Mouse (Mus musculus): Measurements from ENCODE around the gene Reps2. TPM values are rescaled to one million over a fixed set of nuclear protein-coding genes. Genes with fewer than 3 reads are reported as not detected.

The Reps2 gene
- polyA plus RNA-seq, 1 experiment from 2014 or later, result 1.9 TPM

- H3K4me3 ChIP-seq (replicated peaks), result no peak overlapping the region
- peaks cover 6% of the 10 kb centered on the region; the same call in 1 of the 2 replicates for H3K27me3 ChIP-seq (replicated peaks)
- H3K9ac ChIP-seq (replicated peaks), result no peak overlapping the region
- no peak for ATAC-seq (ENCODE audit: low FRiP score)
- H3K9me3 ChIP-seq (replicated peaks), result no peaks in the 10 kb centered on the region
- WGBS, result 42% methylated on average over 2 of the region's 2 CpGs
- no peaks in the 10 kb centered on the region for H3K36me3 ChIP-seq
- H3K27ac ChIP-seq (replicated peaks), result no peak overlapping the region
- no peaks in the 10 kb centered on the region for H3K4me1 ChIP-seq
- no peak overlapping the region for H3K4me2 ChIP-seq
These were observed 116.2 kb downstream of the Reps2 start for GRCm38 (mm10) chrX:162527240-162527639.

- Histone ChIP-seq H3K4me1 (no peaks in the 10 kb centered on the region), H3K27me3 (replicated peaks) (peaks cover 13% of the 10 kb centered on the region; the same call in 1 of the 2 replicates), H3K9ac (replicated peaks) (no peak overlapping the region), H3K27ac (replicated peaks) (no peak overlapping the region), H3K4me2 (no peak overlapping the region), H3K36me3 (no peaks in the 10 kb centered on the region), H3K4me3 (replicated peaks) (no peak overlapping the region), H3K9me3 (replicated peaks) (no peaks in the 10 kb centered on the region)
- 49% methylated on average over 9 of the region's 9 CpGs for WGBS
- no peak for ATAC-seq (ENCODE audit: low FRiP score)
These were observed 121.5 kb downstream of the Reps2 start for GRCm38 (mm10) chrX:162521831-162522514.

- no peaks in the 10 kb centered on the region for H3K4me1 ChIP-seq
- H3K27ac ChIP-seq (replicated peaks), result no peak overlapping the region
- 21% methylated on average over 4 of the region's 4 CpGs for WGBS
- no peaks in the 10 kb centered on the region for H3K36me3 ChIP-seq
- no peak overlapping the region for H3K4me2 ChIP-seq
- H3K27me3 ChIP-seq (replicated peaks), result peaks cover 16% of the 10 kb centered on the region; the same call in 1 of the 2 replicates
- no peaks in the 10 kb centered on the region for H3K9me3 ChIP-seq (replicated peaks)
- no peak overlapping the region for H3K9ac ChIP-seq (replicated peaks)
- H3K4me3 ChIP-seq (replicated peaks), result no peak overlapping the region
- ATAC-seq (ENCODE audit: low FRiP score), result no peak
These were observed 122.3 kb downstream of the Reps2 start for GRCm38 (mm10) chrX:162521197-162521596.

GRCm38 (mm10) chrX:162520374-162520773, 123.1 kb downstream of the Reps2 start:
- peaks cover 17% of the 10 kb centered on the region; the same call in 1 of the 2 replicates for H3K27me3 ChIP-seq (replicated peaks)

GRCm38 (mm10) chrX:162510426-162510980, 132.9 kb downstream of the Reps2 start:
- ATAC-seq (ENCODE audit: low FRiP score), result no peak
- 73% methylated on average over 2 of the region's 2 CpGs for WGBS

More at GRCm38 (mm10) chrX:162520374-162520773, 123.1 kb downstream of the Reps2 start:
- WGBS, result 59% methylated on average over 2 of the region's 2 CpGs
- no peaks in the 10 kb centered on the region for H3K9me3 ChIP-seq (replicated peaks)
- no peaks in the 10 kb centered on the region for H3K4me1 ChIP-seq
- no peak overlapping the region for H3K9ac ChIP-seq (replicated peaks)
- H3K27ac ChIP-seq (replicated peaks), result no peak overlapping the region
- H3K4me2 ChIP-seq, result no peak overlapping the region
- H3K36me3 ChIP-seq, result no peaks in the 10 kb centered on the region
- no peak for ATAC-seq (ENCODE audit: low FRiP score)
- no peak overlapping the region for H3K4me3 ChIP-seq (replicated peaks)

GRCm38 (mm10) chrX:162505186-162505585, 138.3 kb downstream of the Reps2 start:
- H3K27me3 ChIP-seq (replicated peaks), result peaks cover 33% of the 10 kb centered on the region; the same call in 1 of the 2 replicates

More at GRCm38 (mm10) chrX:162510426-162510980, 132.9 kb downstream of the Reps2 start:
- H3K9ac ChIP-seq (replicated peaks), result no peak overlapping the region
- H3K36me3 ChIP-seq, result no peaks in the 10 kb centered on the region
- no peak overlapping the region for H3K4me3 ChIP-seq (replicated peaks)
- no peaks in the 10 kb centered on the region for H3K9me3 ChIP-seq (replicated peaks)
- H3K4me2 ChIP-seq, result no peak overlapping the region
- peaks cover 37% of the 10 kb centered on the region; the same call in 1 of the 2 replicates for H3K27me3 ChIP-seq (replicated peaks)
- no peaks in the 10 kb centered on the region for H3K4me1 ChIP-seq
- H3K27ac ChIP-seq (replicated peaks), result no peak overlapping the region

GRCm38 (mm10) chrX:162503436-162503835, 140.0 kb downstream of the Reps2 start:
- H3K9me3 ChIP-seq (replicated peaks), result no peaks in the 10 kb centered on the region
- no peak for ATAC-seq (ENCODE audit: low FRiP score)
- no peak overlapping the region for H3K4me2 ChIP-seq
- no peak overlapping the region for H3K4me3 ChIP-seq (replicated peaks)
- peaks cover 21% of the 10 kb centered on the region; the same call in 1 of the 2 replicates for H3K27me3 ChIP-seq (replicated peaks)
- no peak overlapping the region for H3K9ac ChIP-seq (replicated peaks)
- H3K36me3 ChIP-seq, result no peaks in the 10 kb centered on the region
- 57% methylated on average over 2 of the region's 2 CpGs for WGBS
- no peaks in the 10 kb centered on the region for H3K4me1 ChIP-seq
- no peak overlapping the region for H3K27ac ChIP-seq (replicated peaks)

More at GRCm38 (mm10) chrX:162505186-162505585, 138.3 kb downstream of the Reps2 start:
- 27% methylated on average over 2 of the region's 2 CpGs for WGBS
- H3K4me1 ChIP-seq, result no peaks in the 10 kb centered on the region
- H3K36me3 ChIP-seq, result no peaks in the 10 kb centered on the region
- no peak overlapping the region for H3K27ac ChIP-seq (replicated peaks)
- H3K4me3 ChIP-seq (replicated peaks), result no peak overlapping the region
- no peaks in the 10 kb centered on the region for H3K9me3 ChIP-seq (replicated peaks)
- ATAC-seq (ENCODE audit: low FRiP score), result no peak
- no peak overlapping the region for H3K4me2 ChIP-seq
- H3K9ac ChIP-seq (replicated peaks), result no peak overlapping the region

GRCm38 (mm10) chrX:162500962-162501361, 142.5 kb downstream of the Reps2 start:
- WGBS, result 81% methylated on average over 3 of the region's 3 CpGs
- Histone ChIP-seq H3K36me3 (no peaks in the 10 kb centered on the region), H3K9me3 (replicated peaks) (no peaks in the 10 kb centered on the region), H3K4me3 (replicated peaks) (no peak overlapping the region), H3K4me2 (no peak overlapping the region), H3K9ac (replicated peaks) (no peak overlapping the region), H3K27me3 (replicated peaks) (peaks cover 8% of the 10 kb centered on the region; the same call in 1 of the 2 replicates), H3K4me1 (no peaks in the 10 kb centered on the region), H3K27ac (replicated peaks) (no peak overlapping the region)
- ATAC-seq (ENCODE audit: low FRiP score), result no peak

- ATAC-seq (ENCODE audit: low FRiP score), result no peak
- no peaks in the 10 kb centered on the region for H3K36me3 ChIP-seq
- H3K9ac ChIP-seq (replicated peaks), result no peak overlapping the region
- WGBS, result 28% methylated on average over 2 of the region's 2 CpGs
- no peaks in the 10 kb centered on the region for H3K9me3 ChIP-seq (replicated peaks)
- no peaks in the 10 kb centered on the region for H3K4me1 ChIP-seq
- H3K27ac ChIP-seq (replicated peaks), result no peak overlapping the region
- no peak overlapping the region for H3K4me2 ChIP-seq
- H3K4me3 ChIP-seq (replicated peaks), result no peak overlapping the region
- peaks cover 20% of the 10 kb centered on the region for H3K27me3 ChIP-seq (replicated peaks)
These were observed 147.0 kb downstream of the Reps2 start for GRCm38 (mm10) chrX:162496485-162496884.

- WGBS, result 81% methylated on average over 1 of the region's 1 CpGs
- Histone ChIP-seq H3K27ac (replicated peaks) (no peak overlapping the region), H3K4me3 (replicated peaks) (no peak overlapping the region), H3K27me3 (replicated peaks) (peaks cover 14% of the 10 kb centered on the region; the same call in 1 of the 2 replicates), H3K4me2 (no peak overlapping the region), H3K36me3 (no peaks in the 10 kb centered on the region), H3K9ac (replicated peaks) (no peak overlapping the region), H3K4me1 (no peaks in the 10 kb centered on the region), H3K9me3 (replicated peaks) (no peaks in the 10 kb centered on the region)
- ATAC-seq (ENCODE audit: low FRiP score), result no peak
These were observed 154.8 kb downstream of the Reps2 start for GRCm38 (mm10) chrX:162488630-162489029.

- Histone ChIP-seq H3K9me3 (replicated peaks) (no peaks in the 10 kb centered on the region), H3K4me3 (replicated peaks) (no peak overlapping the region), H3K27ac (replicated peaks) (no peak overlapping the region), H3K36me3 (no peaks in the 10 kb centered on the region), H3K4me2 (no peak overlapping the region), H3K27me3 (replicated peaks) (peaks cover 13% of the 10 kb centered on the region; the same call in 1 of the 2 replicates), H3K9ac (replicated peaks) (no peak overlapping the region), H3K4me1 (no peaks in the 10 kb centered on the region)
- ATAC-seq (ENCODE audit: low FRiP score), result no peak
These were observed 155.7 kb downstream of the Reps2 start for GRCm38 (mm10) chrX:162487734-162488133.

- no peaks in the 10 kb centered on the region for H3K9me3 ChIP-seq (replicated peaks)
- ATAC-seq (ENCODE audit: low FRiP score), result no peak
- peaks cover 11% of the 10 kb centered on the region for H3K27me3 ChIP-seq (replicated peaks)
- no peak overlapping the region for H3K27ac ChIP-seq (replicated peaks)
- H3K4me2 ChIP-seq, result no peak overlapping the region
- H3K4me3 ChIP-seq (replicated peaks), result no peak overlapping the region
- WGBS, result 82% methylated on average over 3 of the region's 3 CpGs
- H3K9ac ChIP-seq (replicated peaks), result no peak overlapping the region
- no peaks in the 10 kb centered on the region for H3K4me1 ChIP-seq
- H3K36me3 ChIP-seq, result no peaks in the 10 kb centered on the region
These were observed 173.2 kb downstream of the Reps2 start for GRCm38 (mm10) chrX:162470213-162470612.
